Mouse (Mus musculus) gastrocnemius, postnatal 4 days (tissue): Measurements from ENCODE around the gene Cdkn3. TPM values are rescaled to one million over a fixed set of nuclear protein-coding genes. Genes with fewer than 3 reads are reported as not detected.
"Not testable (repeated sequence)": the region's sequence is repeated elsewhere in the genome, so short reads cannot be mapped to it uniquely, and the experiment has no call there.

Experiments
- DNase-seq, 2 experiments: peaks; one replicate each; pipeline ENCODE4 v3.0.0; 2021 to 2022; ENCODE audit warnings: low spot score in 2 of 2, mixed read lengths in 2 of 2
- total RNA-seq, 2 experiments: library from RNA; stranded (reverse); gene quantifications; 2 replicates each; pipeline ENCODE4 v1.2.3; 2021

Gene Cdkn3
- total RNA-seq, 2 experiments from 2014 or later = 7.2 to 10.1 TPM

DNA sequence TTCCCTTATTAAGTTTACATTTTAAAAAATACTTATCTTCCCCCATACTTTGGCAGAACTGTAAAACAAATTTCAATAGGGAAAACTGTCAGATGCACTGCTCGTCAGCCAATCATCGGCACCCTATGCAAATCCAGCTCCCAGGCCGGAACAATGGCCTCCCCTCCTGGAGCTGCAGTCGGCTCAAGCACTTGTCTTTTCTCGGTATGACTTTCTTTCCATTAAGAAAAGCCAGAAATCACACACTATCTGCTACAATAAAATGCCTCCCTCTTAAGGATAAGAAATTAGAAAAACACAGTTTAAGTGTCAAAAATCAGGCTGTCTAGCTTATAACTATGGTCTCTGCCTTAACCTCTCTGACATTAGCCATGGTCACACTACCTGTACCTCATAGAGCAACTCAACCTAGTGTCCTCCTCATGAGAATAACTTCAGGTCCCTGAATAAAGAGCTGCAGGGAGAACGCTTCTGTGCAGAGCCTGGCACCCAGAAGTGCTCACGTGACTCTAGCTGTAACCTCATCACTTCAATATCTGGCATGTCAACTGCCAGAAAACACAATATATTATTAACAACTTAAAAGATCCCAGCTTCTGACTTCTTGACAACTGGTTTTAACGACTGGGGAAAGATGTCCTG lies 22.0 kb downstream of the Cdkn3 start:
- DNase-seq = no peak

DNA sequence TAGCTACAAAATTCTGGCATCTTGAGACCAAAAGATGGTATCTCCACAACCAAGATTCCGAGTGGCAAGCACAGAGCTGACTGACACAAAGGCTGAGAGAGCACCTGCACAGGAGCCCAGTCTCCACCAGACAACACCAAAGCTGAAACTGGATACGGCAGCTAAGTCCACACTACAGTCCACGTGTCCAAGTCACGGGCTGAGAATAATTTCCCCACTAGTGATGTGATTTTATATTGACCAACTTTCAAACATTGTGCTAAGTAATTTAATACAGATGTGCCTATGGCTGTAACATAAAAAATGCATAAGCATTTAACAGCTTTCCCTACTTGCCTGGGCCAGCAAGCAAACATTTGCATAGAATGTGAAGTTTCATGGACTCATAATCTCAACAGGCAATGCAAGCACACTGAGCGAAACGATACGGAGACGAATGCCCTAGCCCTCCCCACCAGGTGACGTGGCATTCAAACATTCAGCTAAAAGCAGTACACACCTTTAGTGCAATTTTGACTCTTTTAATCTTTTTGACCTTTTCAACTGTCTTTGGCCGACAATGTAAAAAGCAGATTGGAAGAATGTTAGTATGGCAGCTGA lies 23.1 kb downstream of the Cdkn3 start:
- DNase-seq = no peak

GRCm38 (mm10) chr14:46785247-46785646 lies 24.9 kb downstream of the Cdkn3 start:
- DNase-seq = no peak

DNA sequence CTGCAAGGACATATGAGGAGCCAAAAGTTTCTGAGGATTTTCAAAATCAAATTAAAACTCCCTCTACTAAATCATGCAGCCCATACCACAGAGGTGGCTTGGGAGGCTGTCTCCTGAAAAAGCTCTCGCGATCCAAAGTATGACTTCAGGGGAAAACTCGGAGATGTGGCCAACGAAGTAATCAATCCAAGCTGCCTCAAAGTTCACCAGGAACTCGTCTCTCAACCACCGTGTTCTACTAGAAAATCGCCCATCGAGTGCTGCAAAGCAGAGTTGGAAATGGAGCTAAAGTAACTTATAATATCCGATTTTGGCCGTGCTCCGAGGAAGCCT lies 27.1 kb downstream of the Cdkn3 start:
- no peak for DNase-seq

DNA sequence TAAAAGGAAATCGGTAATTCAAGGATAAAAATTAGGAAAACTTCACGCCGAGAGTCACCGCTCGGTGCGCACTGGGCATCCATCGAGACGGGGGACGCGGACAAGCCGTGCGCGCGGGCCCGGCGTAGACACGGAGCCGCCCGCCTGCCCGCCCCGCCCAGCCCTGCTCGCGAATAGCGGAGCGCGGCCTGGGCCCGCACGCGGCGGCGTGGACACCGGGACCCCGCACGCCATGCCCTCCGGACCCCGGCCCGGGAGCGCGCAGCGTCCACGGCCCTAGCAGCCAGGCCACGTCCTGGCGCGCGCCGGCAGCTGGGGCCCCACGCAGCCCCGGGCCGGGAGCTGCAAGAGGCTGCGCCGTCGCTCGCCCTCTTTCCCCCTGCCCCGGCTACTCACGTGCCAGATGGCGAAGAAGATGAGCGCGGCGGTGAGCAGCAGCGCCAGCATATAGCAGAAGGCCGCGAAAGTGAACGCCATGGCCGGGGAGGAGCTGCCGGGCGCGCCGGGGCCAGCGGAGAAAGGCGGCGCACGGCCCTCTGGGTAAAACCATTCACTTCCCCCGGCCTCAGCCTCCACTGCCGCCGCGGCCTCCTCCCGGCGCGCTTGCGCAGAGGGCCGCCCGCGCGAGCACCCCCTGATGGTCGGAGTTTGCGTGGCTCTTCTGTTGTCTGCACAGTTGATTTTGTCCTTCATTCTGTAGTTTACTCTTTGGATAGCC lies 27.6 kb downstream of the Cdkn3 start, which contains the start of gene Cnih1:
TSS of gene Cnih1 (minus strand) at position 625 of the 718 bp plus-strand sequence.
- peak; percentile 89 for DNase-seq

- no peak for DNase-seq
Observed at GRCm38 (mm10) chr14:46788505-46788901, 28.2 kb downstream of the Cdkn3 start.

DNA sequence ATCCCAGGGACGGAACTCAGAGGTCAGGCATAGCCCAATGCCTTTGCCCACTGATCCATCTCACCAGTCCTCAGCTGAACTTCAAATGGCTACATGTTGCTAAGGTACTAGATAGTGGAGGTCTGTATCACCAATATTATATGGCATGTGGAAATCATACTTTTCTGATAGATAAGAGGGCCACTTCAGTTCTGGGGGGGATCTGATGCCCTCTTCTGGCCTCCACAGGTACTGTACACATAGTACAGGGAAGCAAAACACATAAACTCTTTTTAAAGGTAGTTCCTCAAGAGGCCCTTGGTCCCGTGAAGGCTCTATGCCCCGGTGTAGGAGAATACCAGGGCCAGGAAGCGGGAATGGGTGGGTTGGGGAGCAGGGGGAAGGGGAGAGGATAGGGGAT lies 30.0 kb downstream of the Cdkn3 start:
- no peak for DNase-seq

DNA sequence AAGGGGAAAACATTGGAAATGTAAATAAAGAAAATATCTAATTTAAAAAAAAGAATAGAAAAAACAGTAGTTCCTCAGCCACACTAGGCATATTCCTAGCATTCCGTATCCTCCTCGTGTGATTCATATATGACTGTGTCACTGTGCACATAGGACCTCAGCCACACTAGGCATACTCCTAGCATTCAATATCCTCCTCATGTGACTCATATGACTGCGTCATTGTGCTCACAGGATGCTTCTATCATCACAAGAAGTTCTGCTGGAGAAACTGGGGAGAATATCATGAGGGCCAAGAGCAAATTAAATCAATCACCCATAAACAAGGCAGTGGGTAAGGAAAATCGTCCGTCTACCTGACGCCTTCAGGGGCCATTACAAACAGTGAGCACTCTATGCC lies 30.4 kb downstream of the Cdkn3 start:
- DNase-seq = no peak

DNA sequence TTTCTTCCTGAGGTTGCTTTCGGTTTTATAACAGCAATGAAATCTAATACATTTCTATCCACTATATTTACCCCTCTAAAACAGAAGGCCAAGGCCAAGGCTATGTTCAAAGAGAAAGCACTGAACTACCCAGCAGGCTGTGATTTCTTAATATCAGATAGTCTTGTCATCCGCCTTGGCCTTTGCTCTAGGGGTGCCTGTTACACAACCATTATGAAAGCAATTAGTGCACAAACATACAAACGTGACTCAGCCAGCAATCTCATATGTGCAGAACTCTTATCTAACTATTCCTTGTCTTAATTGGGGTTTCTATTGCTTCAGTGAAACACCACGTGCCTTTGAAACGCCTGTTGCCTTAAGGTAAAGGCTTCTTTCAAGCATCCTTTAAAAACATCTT lies 33.8 kb downstream of the Cdkn3 start:
- no peak for DNase-seq

DNA sequence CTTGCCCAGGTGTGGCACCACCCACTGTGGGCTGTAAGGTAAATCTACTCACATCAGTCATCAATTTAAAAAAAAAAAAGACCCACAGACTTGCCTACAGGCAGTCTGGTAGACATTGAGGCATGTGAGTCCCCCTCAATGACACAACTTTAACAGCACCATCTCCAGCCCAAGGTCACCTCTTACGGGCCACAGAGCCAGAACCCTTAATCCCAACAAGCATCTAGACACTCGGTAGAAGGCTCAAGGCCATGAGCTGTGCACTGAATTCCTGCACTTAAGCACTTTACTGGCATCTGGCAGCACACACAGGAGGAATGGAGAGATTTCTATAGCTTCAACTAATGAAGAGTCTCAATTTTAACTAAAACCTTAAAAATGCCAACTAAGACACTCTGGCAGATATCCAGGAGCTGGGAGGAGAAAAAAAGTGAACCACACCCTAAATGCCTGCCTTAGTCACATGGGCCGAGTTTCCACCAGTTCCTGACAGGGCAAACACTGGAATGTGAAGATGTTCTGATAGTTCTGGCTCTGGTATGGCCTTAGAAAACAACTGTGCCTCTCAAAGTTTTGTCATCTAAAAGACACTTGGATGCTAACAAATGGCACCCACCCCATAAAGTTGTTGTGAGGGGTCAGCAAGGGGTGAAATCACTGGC lies 40.5 kb downstream of the Cdkn3 start:
- DNase-seq = no peak

- no peak for DNase-seq
Observed at GRCm38 (mm10) chr14:46803259-46803658, 42.9 kb downstream of the Cdkn3 start.

DNA sequence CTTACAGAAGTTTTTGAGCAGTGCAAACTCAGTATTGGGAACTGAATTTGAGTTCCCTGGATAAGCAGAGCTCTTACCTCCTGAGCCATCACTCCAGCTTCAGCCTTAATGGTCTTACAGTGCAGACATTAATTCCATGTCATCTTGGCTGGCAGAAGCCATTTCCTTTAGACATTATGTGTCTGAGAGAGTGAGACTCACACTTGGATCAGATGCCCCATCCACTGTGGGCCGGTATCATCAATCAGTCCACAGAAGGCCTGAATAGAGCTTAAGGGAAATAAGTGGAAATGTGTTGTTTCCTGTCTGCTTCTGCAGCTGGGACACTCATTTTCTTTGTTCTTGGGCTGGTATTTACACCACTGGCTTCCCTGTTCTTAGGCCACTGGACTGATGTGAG lies 43.5 kb downstream of the Cdkn3 start:
- no peak for DNase-seq

DNA sequence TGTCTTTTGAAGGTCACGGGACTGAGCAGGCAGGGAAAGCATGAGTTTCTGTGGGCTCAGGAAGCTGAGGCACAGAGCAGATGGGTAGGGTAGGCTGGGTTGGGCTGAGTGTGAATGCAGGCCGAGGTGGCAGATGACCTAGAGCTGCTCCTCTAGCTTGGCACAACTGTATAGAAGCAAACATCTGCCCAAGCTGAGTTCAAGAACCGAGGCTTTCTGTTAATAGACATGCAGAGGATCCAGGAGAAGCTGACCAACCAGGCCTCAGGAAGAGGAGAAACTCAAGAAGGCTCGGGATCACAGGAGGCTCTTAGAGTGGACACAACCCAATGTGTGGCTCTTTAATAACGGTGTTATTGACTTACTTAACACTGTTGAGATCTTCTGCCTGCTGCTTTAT lies 45.8 kb downstream of the Cdkn3 start:
- no peak for DNase-seq

DNA sequence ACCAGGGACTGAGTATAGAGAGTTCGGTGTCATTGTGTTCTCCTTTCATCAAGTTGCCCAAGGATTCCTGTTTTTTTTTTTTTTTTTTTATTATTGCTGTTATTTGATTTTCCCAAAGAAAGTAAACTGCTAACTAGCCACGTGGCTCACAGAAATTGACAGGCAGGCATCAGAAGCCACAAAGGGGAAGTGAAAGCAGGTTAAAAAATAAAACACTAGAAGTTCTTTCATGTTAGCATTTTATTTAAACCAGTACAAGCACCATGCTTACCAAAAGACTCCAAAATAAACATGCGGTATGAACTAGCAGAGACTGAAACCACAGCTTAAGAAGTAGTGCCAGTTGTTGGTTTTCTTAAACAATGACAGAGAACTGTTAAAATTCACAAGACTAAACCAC lies 47.6 kb downstream of the Cdkn3 start:
- DNase-seq = no peak

- DNase-seq = no peak
Observed at GRCm38 (mm10) chr14:46815640-46816039, 55.3 kb downstream of the Cdkn3 start.

GRCm38 (mm10) chr14:46816916-46817622 lies 56.7 kb downstream of the Cdkn3 start:
- DNase-seq = no peak

- no peak for DNase-seq
Observed at GRCm38 (mm10) chr14:46818743-46819142, 58.4 kb downstream of the Cdkn3 start.

GRCm38 (mm10) chr14:46819961-46820360 lies 59.6 kb downstream of the Cdkn3 start:
- DNase-seq = not testable (repeated sequence)
